Mouse (Mus musculus) erythroid progenitor cell, adult 5-6 weeks (primary cell): ENCODE results near the gene Abhd11. TPM values are rescaled to one million over a fixed set of nuclear protein-coding genes. Genes with fewer than 3 reads are reported as not detected.

ENCODE experiments used
- total RNA-seq, 2 experiments: library from RNA; stranded (forward) in 1 of 2; stranded (reverse) in 1 of 2; fragments of 150-400 nt in 1 of 2; fragments of 186-747, 209-891 nt in 1 of 2; gene quantifications; 2 replicates each; pipeline versions ENCODE4 v1.2.3 to v1.2.4; 2015 to 2017; ENCODE audit warnings: low replicate concordance in 2 of 2

Gene Abhd11
- total RNA-seq, 2 experiments from 2014 or later, result 4.3 to 29.8 TPM

Other genes starting within 250 kb of the Abhd11 start
- 2.5 TPM in 1 of 2 replicates, not detected in the other for gene Tmem270, start 102.4 kb upstream of the Abhd11 start, total RNA-seq (2015; ENCODE audit: low replicate concordance)
- gene Tmem270, start 102.4 kb upstream of the Abhd11 start, total RNA-seq (2017; ENCODE audit: low replicate concordance), result not detected in 2 replicates
- 702 and 793 TPM in 2 replicates for gene Cldn13, start 93.6 kb upstream of the Abhd11 start, total RNA-seq (2015; ENCODE audit: low replicate concordance)
- 370 and 493 TPM in 2 replicates for gene Cldn13, start 93.6 kb upstream of the Abhd11 start, total RNA-seq (2017; ENCODE audit: low replicate concordance)
- 41.1 and 65.6 TPM in 2 replicates for gene Mettl27, start 76.8 kb upstream of the Abhd11 start, total RNA-seq (2015; ENCODE audit: low replicate concordance)
- 28.3 and 42.1 TPM in 2 replicates for gene Mettl27, start 76.8 kb upstream of the Abhd11 start, total RNA-seq (2017; ENCODE audit: low replicate concordance)
- 0.84 TPM in 1 of 2 replicates, not detected in the other for gene Cldn4, start 62.2 kb upstream of the Abhd11 start, total RNA-seq (2015; ENCODE audit: low replicate concordance)
- gene Cldn4, start 62.2 kb upstream of the Abhd11 start, total RNA-seq (2017; ENCODE audit: low replicate concordance), result not detected in 2 replicates
- gene Cldn3, start 22.9 kb upstream of the Abhd11 start, total RNA-seq (2015; ENCODE audit: low replicate concordance), result not detected in 2 replicates
- gene Cldn3, start 22.9 kb upstream of the Abhd11 start, total RNA-seq (2017; ENCODE audit: low replicate concordance), result not detected in 2 replicates
- not detected in 2 replicates for gene Stx1a, start 14.3 kb downstream of the Abhd11 start, total RNA-seq (2015; ENCODE audit: low replicate concordance)
- gene Stx1a, start 14.3 kb downstream of the Abhd11 start, total RNA-seq (2017; ENCODE audit: low replicate concordance), result not detected in 2 replicates
- gene Dnajc30, start 55.0 kb downstream of the Abhd11 start, total RNA-seq (2015; ENCODE audit: low replicate concordance), result 6.5 and 21.0 TPM in 2 replicates
- gene Dnajc30, start 55.0 kb downstream of the Abhd11 start, total RNA-seq (2017; ENCODE audit: low replicate concordance), result 2.3 and 3.4 TPM in 2 replicates
- gene Bud23, start 55.8 kb downstream of the Abhd11 start, total RNA-seq (2015; ENCODE audit: low replicate concordance), result 25.2 and 34.8 TPM in 2 replicates
- 7.6 and 13.0 TPM in 2 replicates for gene Bud23, start 55.8 kb downstream of the Abhd11 start, total RNA-seq (2017; ENCODE audit: low replicate concordance)
- not detected in 2 replicates for gene Vps37d, start 69.1 kb downstream of the Abhd11 start, total RNA-seq (2015; ENCODE audit: low replicate concordance)
- not detected in 2 replicates for gene Vps37d, start 69.1 kb downstream of the Abhd11 start, total RNA-seq (2017; ENCODE audit: low replicate concordance)
- gene Mlxipl, start 80.7 kb downstream of the Abhd11 start, total RNA-seq (2015; ENCODE audit: low replicate concordance), result 2.1 TPM in 1 of 2 replicates, not detected in the other
- 0.39 TPM in 1 of 2 replicates, not detected in the other for gene Mlxipl, start 80.7 kb downstream of the Abhd11 start, total RNA-seq (2017; ENCODE audit: low replicate concordance)
- 5.4 and 6.5 TPM in 2 replicates for gene Tbl2, start 140.5 kb downstream of the Abhd11 start, total RNA-seq (2015; ENCODE audit: low replicate concordance)
- gene Tbl2, start 140.5 kb downstream of the Abhd11 start, total RNA-seq (2017; ENCODE audit: low replicate concordance), result 13.6 and 26.6 TPM in 2 replicates
- 24.1 and 35.6 TPM in 2 replicates for gene Bcl7b, start 159.1 kb downstream of the Abhd11 start, total RNA-seq (2015; ENCODE audit: low replicate concordance)
- 13.5 and 24.4 TPM in 2 replicates for gene Bcl7b, start 159.1 kb downstream of the Abhd11 start, total RNA-seq (2017; ENCODE audit: low replicate concordance)
- 115 TPM in 2 replicates for gene Baz1b, start 178.1 kb downstream of the Abhd11 start, total RNA-seq (2015; ENCODE audit: low replicate concordance)
- gene Baz1b, start 178.1 kb downstream of the Abhd11 start, total RNA-seq (2017; ENCODE audit: low replicate concordance), result 201 and 287 TPM in 2 replicates
- gene Fzd9, start 242.1 kb downstream of the Abhd11 start, total RNA-seq (2015; ENCODE audit: low replicate concordance), result not detected in 2 replicates
- gene Fzd9, start 242.1 kb downstream of the Abhd11 start, total RNA-seq (2017; ENCODE audit: low replicate concordance), result not detected in 2 replicates